Mouse (Mus musculus) kidney, adult 10 weeks (tissue): ENCODE measurements around the gene Nkd1. TPM values are rescaled to one million over a fixed set of nuclear protein-coding genes. Genes with fewer than 3 reads are reported as not detected.

Source experiments
- polyA plus RNA-seq: library from polyadenylated mRNA; stranded (reverse); fragments of 350-450 nt; fragmentation: Illumina TruSeq; extraction: RNeasy Lipid Tissue Mini Kit (QIAGEN cat#74804); gene quantifications from one replicate; pipeline ENCODE4 v1.2.3, GENCODE M21; 2014; ENCODE audit warnings: low read depth, low replicate concordance

The Nkd1 gene
- polyA plus RNA-seq: 0.28 TPM

GRCm38 (mm10) chr8:88520985-88521527 lies at the start of gene Nkd1:
Gene Nkd1, plus strand, starts transcription at chr8:88521354.

GRCm38 (mm10) chr8:88635474-88636397 lies 114.6 kb downstream of the Nkd1 start, which contains the start of gene Snx20:
Gene Snx20, minus strand, starts transcription at chr8:88636128.

Other genes with a start within 250 kb of the Nkd1 start
- gene Adcy7, start 249.0 kb upstream of the Nkd1 start, polyA plus RNA-seq: 0.89 TPM
- 46.8 TPM for gene Brd7, start 159.2 kb upstream of the Nkd1 start, polyA plus RNA-seq
- gene Snx20, start 114.8 kb downstream of the Nkd1 start, polyA plus RNA-seq: 0.44 TPM
- 0.40 TPM for gene Nod2, start 126.0 kb downstream of the Nkd1 start, polyA plus RNA-seq
- 66.9 TPM for gene Cyld, start 175.7 kb downstream of the Nkd1 start, polyA plus RNA-seq